Mouse (Mus musculus) kidney, adult 9 months (tissue): ENCODE data around the gene Sctr.
A peak's percentile ranks its signal among the peaks of the same experiment; 100 is the strongest.

Experiments
- DNase-seq: peaks from one replicate; pipeline ENCODE4 v3.0.0; 2022

Gene Sctr

GRCm38 (mm10) chr1:120109741-120110432 is 103.2 kb downstream of the Sctr start:
- DNase-seq, result peak; percentile 90

GRCm38 (mm10) chr1:120111766-120112165 is 105.1 kb downstream of the Sctr start:
- peak; percentile 58 for DNase-seq

- no peak for DNase-seq
Measured at GRCm38 (mm10) chr1:120112251-120113187, 105.8 kb downstream of the Sctr start.
